Mouse (Mus musculus) stomach, embryonic 16.5 days (tissue): Measurements from ENCODE around the gene Foxd2. TPM values are rescaled to one million over a fixed set of nuclear protein-coding genes. Genes with fewer than 3 reads are reported as not detected.

Source experiments
- ATAC-seq: fragments of 200-750 bp; cut with Nextera tagmentation; 2 replicates; pipeline ENCODE4 v1.8.0; 2017; ENCODE audit warnings: moderate number of reproducible peaks, moderate TSS enrichment; ENCODE audit not compliant: insufficient read depth, low FRiP score
- H3K27ac ChIP-seq: fragments of 300-500 bp; sonication (generic); 2 replicates; pipeline ENCODE4 v1.5.1; 2014; ENCODE audit warnings: low read length
- H3K27me3 ChIP-seq: fragments of 300-500 bp; sonication (generic); 2 replicates; pipeline ENCODE4 v1.6.1; 2014; ENCODE audit warnings: low read length, control low read depth, mixed read lengths; ENCODE audit not compliant: control insufficient read depth, insufficient read depth
- H3K36me3 ChIP-seq: fragments of 300-500 bp; sonication (generic); 2 replicates; pipeline ENCODE4 v1.6.1; 2014; ENCODE audit warnings: low read length; ENCODE audit not compliant: control insufficient read depth, insufficient read depth
- H3K4me1 ChIP-seq: fragments of 300-500 bp; sonication (generic); 2 replicates; pipeline ENCODE4 v1.6.1; 2014; ENCODE audit warnings: low read length, control low read depth, mixed read lengths; ENCODE audit not compliant: control insufficient read depth, insufficient read depth
- H3K4me2 ChIP-seq: fragments of 300-500 bp; sonication (generic); 2 replicates; pipeline ENCODE4 v1.6.1; 2014; ENCODE audit warnings: low read depth, low read length, mixed read lengths
- H3K4me3 ChIP-seq: fragments of 300-500 bp; sonication (generic); replicated peaks from 2 replicates; pipeline ENCODE4 v1.5.1; 2014; ENCODE audit warnings: mild to moderate bottlenecking, low read length
- H3K9ac ChIP-seq: fragments of 300-500 bp; sonication (generic); 2 replicates; pipeline ENCODE4 v1.6.1; 2014; ENCODE audit warnings: low read length
- H3K9me3 ChIP-seq: fragments of 300-500 bp; sonication (generic); replicated peaks from 2 replicates; pipeline ENCODE4 v1.6.1; 2016; ENCODE audit warnings: low read length, control low read depth; ENCODE audit not compliant: control insufficient read depth
- WGBS: fragments of 180-500 bp; shearing (Covaris S2); extraction: QIAGEN DNeasy Blood & Tissue Kit; methylation state at CpG from one replicate; pipeline ENCODE4 v1.1.7; 2014; 5-methylcytosine and 5-hydroxymethylcytosine counted together
- polyA plus RNA-seq: library from polyadenylated mRNA; unstranded; fragments of >200 nt; fragmentation: Nextera tagmentation; extraction: Ambion mirVana; gene quantifications from 2 replicates; pipeline ENCODE4 v1.2.1, GENCODE M21; 2015

Foxd2 gene
- polyA plus RNA-seq, 1 experiment from 2014 or later: not detected

DNA sequence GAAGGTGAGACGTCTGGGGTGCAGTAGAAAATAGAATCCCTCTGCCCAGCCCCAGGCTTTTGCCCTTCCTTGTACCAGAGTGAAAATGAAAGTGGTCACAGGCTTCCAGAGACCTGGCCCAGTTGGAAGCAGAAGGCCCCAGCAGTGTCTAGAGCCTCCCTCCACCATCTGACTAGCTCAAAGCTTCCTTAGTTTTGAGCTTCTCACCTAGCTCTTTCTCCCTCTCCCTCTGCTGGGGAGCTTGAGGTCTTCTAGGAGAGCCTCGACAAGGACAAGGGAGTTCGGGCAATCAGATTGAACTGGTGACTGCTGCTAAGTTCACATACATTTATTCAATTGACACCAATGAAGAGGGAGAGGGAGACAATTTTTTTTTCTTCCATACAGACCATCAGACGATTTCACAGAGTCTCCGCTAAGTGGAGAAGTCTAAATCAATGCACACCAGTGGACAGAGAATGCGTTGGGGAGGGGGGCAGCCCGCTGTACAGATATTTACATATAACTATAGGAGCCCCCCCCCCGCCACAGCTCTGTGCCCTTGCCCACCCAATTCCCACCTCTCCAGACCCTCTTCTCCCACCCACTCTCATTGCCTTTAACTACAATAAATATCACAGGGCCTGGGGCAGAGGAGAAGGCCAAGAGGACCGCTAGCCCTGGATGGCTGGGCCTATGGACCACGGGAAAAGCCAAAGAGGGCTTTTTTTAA lies 2.5 kb downstream of the Foxd2 start:
- Histone ChIP-seq H3K27me3 (peaks cover 92% of the 10 kb centered on the region), H3K4me1 (0 out of 2 replicates have a peak, but pooled peaks cover 4% of the 10 kb centered on the region), H3K4me3 (no peak overlapping the region), H3K9me3 (no peaks in the 10 kb centered on the region), H3K36me3 (no peaks in the 10 kb centered on the region), H3K27ac (no peak overlapping the region), H3K9ac (no peak overlapping the region), H3K4me2 (no peak overlapping the region)
- ATAC-seq: no peak
- WGBS: 31% methylated on average over 10 of the region's 10 CpGs

DNA sequence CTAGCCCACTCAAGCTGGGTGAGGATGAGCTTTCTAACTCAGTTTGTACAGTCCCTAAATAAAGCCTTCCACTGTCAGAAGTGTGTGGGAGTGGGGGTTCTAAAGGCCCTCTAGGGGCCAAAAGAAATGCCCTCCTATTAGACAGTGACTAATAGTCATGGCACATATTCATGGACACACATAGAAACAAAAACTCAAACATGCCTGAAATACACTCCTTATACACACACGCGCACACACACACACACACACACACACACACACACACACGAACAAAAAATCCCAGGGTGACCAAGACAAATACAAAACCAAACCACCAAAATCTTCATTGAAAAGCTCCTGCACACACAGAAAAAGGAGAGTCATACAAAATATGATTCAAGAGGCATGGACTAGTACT lies 3.2 kb downstream of the Foxd2 start:
- Histone ChIP-seq H3K4me2 (no peak overlapping the region), H3K4me3 (no peak overlapping the region), H3K4me1 (0 out of 2 replicates have a peak, but pooled peaks cover 4% of the 10 kb centered on the region), H3K27me3 (peaks cover 91% of the 10 kb centered on the region), H3K9ac (no peak overlapping the region), H3K27ac (no peak overlapping the region), H3K36me3 (no peaks in the 10 kb centered on the region), H3K9me3 (no peaks in the 10 kb centered on the region)
- no peak for ATAC-seq
- WGBS: 62% methylated on average over 3 of the region's 3 CpGs

DNA sequence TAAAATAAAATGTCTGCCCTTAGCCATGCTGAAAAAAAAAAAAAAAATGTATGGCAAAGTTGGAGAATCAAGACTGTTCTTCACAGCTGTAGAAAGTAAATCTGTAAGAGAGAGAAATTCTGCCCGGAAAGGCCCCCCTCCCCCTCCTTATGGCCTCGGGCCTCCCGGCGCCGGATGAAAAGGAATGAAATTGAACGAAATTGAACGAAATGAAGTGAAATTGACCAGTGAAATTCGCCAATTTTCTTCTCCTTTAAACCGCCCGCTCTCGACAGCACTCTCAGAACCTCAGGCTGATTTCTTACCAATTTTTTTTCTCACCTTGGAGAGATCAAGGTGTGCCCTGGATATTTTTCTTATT lies 5.3 kb downstream of the Foxd2 start:
- WGBS: 5% methylated on average over 11 of the region's 11 CpGs
- H3K4me1 ChIP-seq: 0 out of 2 replicates have a peak, but pooled peaks cover 2% of the 10 kb centered on the region
- no peak overlapping the region for H3K27ac ChIP-seq
- no peaks in the 10 kb centered on the region for H3K9me3 ChIP-seq
- no peak for ATAC-seq
- H3K4me3 ChIP-seq: no peak overlapping the region
- no peaks in the 10 kb centered on the region for H3K36me3 ChIP-seq
- no peak overlapping the region for H3K4me2 ChIP-seq
- H3K27me3 ChIP-seq: peaks cover 91% of the 10 kb centered on the region
- H3K9ac ChIP-seq: no peak overlapping the region

DNA sequence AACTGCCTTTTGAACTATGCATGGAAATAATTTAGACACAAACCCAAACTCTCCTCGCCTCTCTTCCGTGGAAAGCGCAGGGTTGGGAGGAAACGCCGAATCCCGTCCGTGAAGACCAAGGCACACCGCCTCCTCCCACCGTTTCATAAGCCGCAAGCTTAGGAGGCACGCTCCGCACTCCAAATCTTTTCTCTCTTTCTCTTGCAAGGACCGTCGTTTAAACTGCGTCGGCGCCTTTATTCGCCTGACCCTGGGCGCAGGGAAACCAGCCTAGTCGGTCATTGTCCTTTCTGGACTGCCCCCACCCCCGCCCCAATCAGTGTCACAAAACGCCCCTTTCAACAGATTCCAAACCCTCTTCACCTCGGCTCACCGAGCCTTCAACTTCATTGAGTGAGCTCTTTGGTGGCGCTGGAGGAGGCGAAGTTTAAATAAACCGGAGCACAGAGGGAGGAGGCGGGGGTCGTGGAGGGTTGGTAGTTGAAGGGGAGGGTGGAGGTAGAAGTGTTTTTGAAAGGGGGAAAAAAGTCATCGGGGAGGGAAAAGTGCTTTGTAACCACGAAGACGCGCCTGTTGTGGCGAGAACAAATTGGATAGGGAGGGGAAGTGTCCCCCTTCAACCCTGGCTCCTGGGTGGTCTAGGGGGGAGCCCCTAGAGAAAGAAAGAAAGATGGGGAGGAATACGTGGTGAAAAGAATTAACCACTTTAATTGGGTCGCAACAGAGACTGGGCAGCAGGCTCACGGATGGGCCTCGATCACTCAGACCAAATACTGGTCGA lies 5.8 kb downstream of the Foxd2 start:
- WGBS: 3% methylated on average over 39 of the region's 39 CpGs
- no peak overlapping the region for H3K9ac ChIP-seq

DNA sequence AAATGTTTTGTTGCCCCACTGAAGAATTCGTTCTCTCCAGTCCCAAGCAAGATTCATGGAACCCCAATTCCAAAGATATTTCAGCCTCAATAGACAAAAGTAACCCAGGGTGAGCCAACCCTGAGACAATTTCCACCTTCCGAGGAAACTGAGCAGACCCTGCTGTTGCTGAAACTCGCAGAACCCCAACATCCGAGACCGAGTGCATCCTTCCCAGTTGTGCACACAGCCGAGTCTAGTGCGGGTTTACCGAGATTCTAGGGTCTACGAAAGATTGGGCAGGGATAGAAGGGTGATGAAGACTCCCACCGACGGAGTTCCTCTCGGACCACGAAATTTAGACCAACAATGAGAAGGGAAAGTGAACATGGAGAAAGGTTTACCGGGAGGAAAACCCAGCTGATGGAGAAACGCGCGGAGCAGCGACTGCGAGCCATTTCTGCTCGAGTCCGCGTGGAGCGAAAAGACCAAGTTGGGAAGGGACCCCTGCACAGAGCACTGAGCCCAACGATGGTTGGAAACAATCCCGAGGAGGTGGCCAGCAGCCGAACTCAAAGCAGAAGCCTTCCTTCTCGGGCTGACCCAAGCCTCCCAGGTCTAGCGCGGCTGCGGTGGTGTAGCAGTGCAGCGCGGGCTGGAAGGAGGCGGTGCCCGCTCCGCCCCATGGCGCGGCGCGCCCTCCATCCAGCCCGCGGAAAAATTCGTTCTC lies 6.9 kb downstream of the Foxd2 start:
- Histone ChIP-seq H3K9me3 (no peaks in the 10 kb centered on the region), H3K4me3 (peak overlapping the region; percentile 15; the same call in 1 of the 2 replicates), H3K27me3 (peaks cover 79% of the 10 kb centered on the region), H3K4me2 (peak overlapping the region; percentile 38), H3K27ac (no peak overlapping the region), H3K4me1 (no peaks in the 10 kb centered on the region), H3K36me3 (no peaks in the 10 kb centered on the region), H3K9ac (no peak overlapping the region)
- 1% methylated on average over 42 of the region's 42 CpGs for WGBS
- ATAC-seq: no peak

More for the DNA sequence above, 5.8 kb downstream of the Foxd2 start:
- Histone ChIP-seq H3K27ac (no peak overlapping the region), H3K4me2 (no peak overlapping the region), H3K9me3 (no peaks in the 10 kb centered on the region), H3K4me1 (0 out of 2 replicates have a peak, but pooled peaks cover under 1% of the 10 kb centered on the region), H3K36me3 (no peaks in the 10 kb centered on the region), H3K27me3 (peaks cover 87% of the 10 kb centered on the region), H3K4me3 (no peak overlapping the region)
- no peak for ATAC-seq

DNA sequence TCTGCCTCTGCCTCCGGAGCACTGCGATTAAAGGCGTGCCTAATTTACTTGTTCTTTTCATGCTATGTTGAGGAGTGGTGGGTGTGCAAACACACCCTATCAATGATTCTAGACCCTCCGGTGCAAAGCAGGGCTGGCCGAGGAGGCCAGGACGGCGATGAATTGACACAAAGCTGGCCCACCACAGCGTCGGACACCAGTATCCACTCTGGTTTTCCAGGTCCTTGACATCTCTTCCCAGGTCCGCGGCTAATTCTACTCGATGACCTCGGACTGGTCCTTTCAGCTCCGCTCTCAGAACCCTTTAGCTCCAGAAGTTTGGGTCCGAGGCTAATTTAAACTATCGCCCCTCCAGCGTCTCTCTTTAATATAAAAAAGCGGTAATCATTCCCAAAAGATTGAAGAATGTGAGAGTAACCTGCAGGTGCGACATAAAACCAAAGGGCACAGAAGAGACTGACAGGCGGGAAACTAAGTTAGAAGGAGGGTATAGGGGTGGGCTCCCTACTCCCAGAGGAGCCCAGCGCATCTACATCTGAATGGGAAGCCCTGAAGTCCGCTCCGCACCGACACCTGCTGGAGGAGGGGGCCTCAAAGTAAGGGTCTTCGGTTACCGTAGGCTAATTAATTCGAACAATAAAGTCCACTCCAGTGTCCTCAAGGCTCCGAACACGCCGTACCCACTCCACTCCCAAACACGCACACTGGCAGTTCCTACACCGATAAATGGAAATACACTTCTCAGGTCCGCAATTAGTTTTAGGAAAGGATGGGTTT lies 7.6 kb downstream of the Foxd2 start:
- H3K9me3 ChIP-seq: no peaks in the 10 kb centered on the region
- no peaks in the 10 kb centered on the region for H3K4me1 ChIP-seq
- H3K27ac ChIP-seq: no peak overlapping the region
- peaks cover 73% of the 10 kb centered on the region for H3K27me3 ChIP-seq
- H3K4me3 ChIP-seq: no peak overlapping the region
- ATAC-seq: no peak
- no peaks in the 10 kb centered on the region for H3K36me3 ChIP-seq
- WGBS: 4% methylated on average over 33 of the region's 33 CpGs
- H3K9ac ChIP-seq: no peak overlapping the region
- H3K4me2 ChIP-seq: no peak overlapping the region

DNA sequence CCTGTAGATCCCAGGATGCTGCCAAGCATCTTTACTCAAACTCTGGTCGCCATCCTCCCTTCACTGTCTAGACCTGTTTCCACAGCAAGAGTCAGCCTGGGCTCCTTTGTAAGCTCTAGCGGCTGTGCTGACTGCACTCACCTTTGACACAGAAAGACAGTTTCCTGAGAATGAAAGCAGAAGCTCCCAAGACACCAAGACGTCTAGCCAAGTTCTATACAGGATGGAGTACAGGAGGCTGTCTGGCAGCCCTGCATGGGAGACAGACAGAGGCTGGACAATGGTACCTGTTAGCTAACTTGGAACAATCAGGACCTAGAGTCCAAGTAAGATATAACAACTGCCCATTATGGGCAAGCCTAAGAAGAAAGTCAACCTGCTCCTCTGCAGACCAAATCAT lies 8.8 kb downstream of the Foxd2 start:
- no peaks in the 10 kb centered on the region for H3K9me3 ChIP-seq
- no peak for ATAC-seq
- no peak overlapping the region for H3K4me3 ChIP-seq
- H3K4me2 ChIP-seq: no peak overlapping the region
- 20% methylated on average over 3 of the region's 3 CpGs for WGBS
- H3K27me3 ChIP-seq: peaks cover 61% of the 10 kb centered on the region
- no peak overlapping the region for H3K27ac ChIP-seq
- H3K4me1 ChIP-seq: no peaks in the 10 kb centered on the region
- H3K36me3 ChIP-seq: no peaks in the 10 kb centered on the region
- H3K9ac ChIP-seq: no peak overlapping the region

DNA sequence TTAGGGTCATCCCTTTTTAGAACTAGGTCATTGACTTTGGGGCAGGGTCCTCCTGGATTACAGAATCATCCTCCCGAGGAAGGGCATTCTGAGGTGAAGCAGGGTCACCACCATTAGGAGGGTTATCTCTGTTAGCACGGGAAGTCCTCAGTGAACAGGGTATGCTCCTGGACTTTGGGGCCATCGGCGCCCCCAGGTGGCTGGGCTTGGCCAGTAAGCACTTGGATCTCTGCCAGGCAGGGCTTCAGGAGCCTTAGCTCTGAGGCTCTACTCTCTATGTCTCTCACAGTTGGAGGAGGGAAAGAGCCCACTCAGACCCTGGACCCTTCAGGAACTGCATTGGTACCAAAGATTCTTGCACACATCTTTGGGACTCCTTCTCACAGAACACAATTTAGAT lies 10.8 kb downstream of the Foxd2 start:
- no peaks in the 10 kb centered on the region for H3K9me3 ChIP-seq
- peaks cover 43% of the 10 kb centered on the region for H3K27me3 ChIP-seq
- no peak overlapping the region for H3K4me2 ChIP-seq
- WGBS: 8% methylated on average over 4 of the region's 4 CpGs
- no peak overlapping the region for H3K27ac ChIP-seq
- no peak overlapping the region for H3K4me3 ChIP-seq
- H3K4me1 ChIP-seq: no peaks in the 10 kb centered on the region
- no peaks in the 10 kb centered on the region for H3K36me3 ChIP-seq
- no peak overlapping the region for H3K9ac ChIP-seq
- no peak for ATAC-seq
